Mouse (Mus musculus) liver, embryonic 14.5 days (tissue): Measurements from ENCODE around the gene Lrrc4.

ENCODE experiments used
- CTCF ChIP-seq: IDR thresholded peaks from 2 replicates; pipeline ENCODE4 v1.5.1; 2016; ENCODE audit warnings: antibody characterized with exemption, low read depth, control low read depth
- EP300 ChIP-seq: IDR thresholded peaks from 2 replicates; pipeline ENCODE4 v1.6.1; 2016; ENCODE audit warnings: antibody characterized with exemption, low read depth

- TF ChIP-seq CTCF (no peak), EP300 (no peak)
These were observed 43.2 kb upstream of the Lrrc4 start for GRCm38 (mm10) chr6:28874759-28875158.
